Mouse (Mus musculus): ENCODE measurements at regions not wholly inside any gene's neighbourhood (a gene's known extent, or its start where the extent isn't known, plus 50 kb on each side); places are given as distances from the start of the nearest gene placed in this dataset.

GRCm38 (mm10) chr1:61428706-61429501 is 209.7 kb upstream of the Pard3b start:
- Histone ChIP-seq H3K27ac (no peak overlapping the region), H3K9me3 (no peaks in the 10 kb centered on the region), H3K36me3 (replicated peaks) (no peaks in the 10 kb centered on the region), H3K4me1 (no peaks in the 10 kb centered on the region), H3K27me3 (replicated peaks) (no peaks in the 10 kb centered on the region), H3K4me3 (no peak overlapping the region), H3K9ac (no peak overlapping the region), H3K4me2 (no peak overlapping the region)
- no peak for ATAC-seq (replicated peaks)
- WGBS = 92% methylated on average over 4 of the region's 4 CpGs

- no peak overlapping the region for H3K4me2 ChIP-seq
- H3K36me3 ChIP-seq (replicated peaks) = no peaks in the 10 kb centered on the region
- no peak overlapping the region for H3K9ac ChIP-seq
- 70% methylated on average over 3 of the region's 3 CpGs for WGBS
- no peaks in the 10 kb centered on the region for H3K27me3 ChIP-seq (replicated peaks)
- H3K27ac ChIP-seq = no peak overlapping the region
- ATAC-seq (replicated peaks) = no peak
- no peaks in the 10 kb centered on the region for H3K9me3 ChIP-seq
- H3K4me3 ChIP-seq = no peak overlapping the region
- H3K4me1 ChIP-seq = no peaks in the 10 kb centered on the region
These were observed 201.0 kb upstream of the Pard3b start for GRCm38 (mm10) chr1:61437603-61438002.

GRCm38 (mm10) chr1:61461435-61461834 is 177.2 kb upstream of the Pard3b start:
- Histone ChIP-seq H3K4me1 (no peaks in the 10 kb centered on the region), H3K9me3 (no peaks in the 10 kb centered on the region), H3K9ac (no peak overlapping the region), H3K4me2 (no peak overlapping the region), H3K36me3 (replicated peaks) (no peaks in the 10 kb centered on the region), H3K27me3 (replicated peaks) (no peaks in the 10 kb centered on the region), H3K27ac (no peak overlapping the region), H3K4me3 (no peak overlapping the region)
- ATAC-seq (replicated peaks) = no peak
- WGBS = 64% methylated on average over 3 of the region's 3 CpGs

- Histone ChIP-seq H3K4me2 (no peak overlapping the region), H3K9ac (no peak overlapping the region), H3K27me3 (replicated peaks) (no peaks in the 10 kb centered on the region), H3K4me3 (no peak overlapping the region), H3K36me3 (replicated peaks) (no peaks in the 10 kb centered on the region), H3K9me3 (no peaks in the 10 kb centered on the region), H3K4me1 (peaks cover 23% of the 10 kb centered on the region), H3K27ac (no peak overlapping the region)
- 66% methylated on average over 5 of the region's 5 CpGs for WGBS
- ATAC-seq (replicated peaks) = no peak
These were observed 167.9 kb upstream of the Pard3b start for GRCm38 (mm10) chr1:61470617-61471214.

- Histone ChIP-seq H3K27ac (peak overlapping the region; percentile 86), H3K27me3 (replicated peaks) (no peaks in the 10 kb centered on the region), H3K9ac (peak overlapping the region; percentile 31), H3K36me3 (replicated peaks) (no peaks in the 10 kb centered on the region), H3K9me3 (no peaks in the 10 kb centered on the region), H3K4me2 (peak overlapping the region; percentile 47), H3K4me3 (peak overlapping the region; percentile 22), H3K4me1 (peaks cover 23% of the 10 kb centered on the region)
- ATAC-seq (replicated peaks) = peak; percentile 90
- 28% methylated on average over 6 of the region's 6 CpGs for WGBS
These were observed 166.6 kb upstream of the Pard3b start for GRCm38 (mm10) chr1:61471779-61472578.

- H3K9me3 ChIP-seq = no peaks in the 10 kb centered on the region
- H3K4me3 ChIP-seq = peak overlapping the region; percentile 22
- H3K9ac ChIP-seq = peak overlapping the region; percentile 31
- peaks cover 23% of the 10 kb centered on the region for H3K4me1 ChIP-seq
- peak; percentile 78 for ATAC-seq (replicated peaks)
- H3K27me3 ChIP-seq (replicated peaks) = no peaks in the 10 kb centered on the region
- H3K36me3 ChIP-seq (replicated peaks) = no peaks in the 10 kb centered on the region
- peak overlapping the region; percentile 47 for H3K4me2 ChIP-seq
- peak overlapping the region; percentile 86 for H3K27ac ChIP-seq
- 33% methylated on average over 13 of the region's 13 CpGs for WGBS
These were observed 165.9 kb upstream of the Pard3b start for GRCm38 (mm10) chr1:61472579-61473242.

GRCm38 (mm10) chr1:61485459-61485858 is 153.2 kb upstream of the Pard3b start:
- Histone ChIP-seq H3K27ac (no peak overlapping the region), H3K4me3 (no peak overlapping the region), H3K9ac (no peak overlapping the region), H3K4me1 (no peaks in the 10 kb centered on the region), H3K36me3 (replicated peaks) (no peaks in the 10 kb centered on the region), H3K9me3 (no peaks in the 10 kb centered on the region), H3K4me2 (no peak overlapping the region), H3K27me3 (replicated peaks) (no peaks in the 10 kb centered on the region)
- 93% methylated on average over 3 of the region's 3 CpGs for WGBS
- ATAC-seq (replicated peaks) = no peak

- Histone ChIP-seq H3K9me3 (no peaks in the 10 kb centered on the region), H3K9ac (no peak overlapping the region), H3K4me1 (peaks cover 8% of the 10 kb centered on the region; the same call in 1 of the 2 replicates), H3K4me2 (no peak overlapping the region), H3K36me3 (replicated peaks) (no peaks in the 10 kb centered on the region), H3K27ac (no peak overlapping the region), H3K27me3 (replicated peaks) (no peaks in the 10 kb centered on the region), H3K4me3 (no peak overlapping the region)
- no peak for ATAC-seq (replicated peaks)
- WGBS = 79% methylated on average over 1 of the region's 1 CpGs
These were observed 113.7 kb upstream of the Pard3b start for GRCm38 (mm10) chr1:61524886-61525285.

- Histone ChIP-seq H3K27ac (no peak overlapping the region), H3K4me3 (no peak overlapping the region), H3K9ac (no peak overlapping the region), H3K9me3 (no peaks in the 10 kb centered on the region), H3K4me2 (no peak overlapping the region), H3K4me1 (peaks cover 12% of the 10 kb centered on the region), H3K36me3 (replicated peaks) (no peaks in the 10 kb centered on the region), H3K27me3 (replicated peaks) (no peaks in the 10 kb centered on the region)
- ATAC-seq (replicated peaks) = no peak
- 81% methylated on average over 8 of the region's 8 CpGs for WGBS
These were observed 112.7 kb upstream of the Pard3b start for GRCm38 (mm10) chr1:61525881-61526280.

- H3K4me3 ChIP-seq = no peak overlapping the region
- H3K9me3 ChIP-seq = no peaks in the 10 kb centered on the region
- H3K9ac ChIP-seq = no peak overlapping the region
- H3K4me1 ChIP-seq = peaks cover 19% of the 10 kb centered on the region
- WGBS = 71% methylated on average over 15 of the region's 15 CpGs
- 0 out of 2 replicates have a peak overlapping the region, but pooled peaks have one; percentile 6 for H3K4me2 ChIP-seq
- H3K27ac ChIP-seq = no peak overlapping the region
- 0 out of 2 replicates have a peak, but pooled peaks have one; percentile 65 for ATAC-seq (replicated peaks)
- no peaks in the 10 kb centered on the region for H3K27me3 ChIP-seq (replicated peaks)
- H3K36me3 ChIP-seq (replicated peaks) = no peaks in the 10 kb centered on the region
These were observed 109.9 kb upstream of the Pard3b start for GRCm38 (mm10) chr1:61528757-61529156.

GRCm38 (mm10) chr1:61530166-61530565 is 108.5 kb upstream of the Pard3b start:
- no peak overlapping the region for H3K4me2 ChIP-seq
- WGBS = 17% methylated on average over 3 of the region's 3 CpGs
- no peak overlapping the region for H3K27ac ChIP-seq
- H3K9ac ChIP-seq = no peak overlapping the region
- ATAC-seq (replicated peaks) = no peak
- no peaks in the 10 kb centered on the region for H3K9me3 ChIP-seq
- no peaks in the 10 kb centered on the region for H3K36me3 ChIP-seq (replicated peaks)
- no peak overlapping the region for H3K4me3 ChIP-seq
- H3K4me1 ChIP-seq = peaks cover 19% of the 10 kb centered on the region
- no peaks in the 10 kb centered on the region for H3K27me3 ChIP-seq (replicated peaks)

GRCm38 (mm10) chr1:61531487-61531886 is 107.1 kb upstream of the Pard3b start:
- Histone ChIP-seq H3K27ac (peak overlapping the region; percentile 38; the same call in 1 of the 2 replicates), H3K27me3 (replicated peaks) (no peaks in the 10 kb centered on the region), H3K4me3 (no peak overlapping the region), H3K36me3 (replicated peaks) (no peaks in the 10 kb centered on the region), H3K4me1 (peaks cover 19% of the 10 kb centered on the region), H3K9ac (no peak overlapping the region), H3K4me2 (no peak overlapping the region), H3K9me3 (no peaks in the 10 kb centered on the region)
- 13% methylated on average over 5 of the region's 5 CpGs for WGBS
- peak; percentile 77 for ATAC-seq (replicated peaks)

All from midbrain, embryonic 15.5 days (tissue).